Mouse (Mus musculus) myocyte (in vitro differentiated cells): ENCODE measurements around the gene Lta. TPM values are rescaled to one million over a fixed set of nuclear protein-coding genes. Genes with fewer than 3 reads are reported as not detected.

Experiments used
- H3K27me3 ChIP-seq: one replicate; pipeline ENCODE4 v1.6.1; 2011; ENCODE audit not compliant: control insufficient read depth, insufficient read depth, insufficient read length
- H3K36me3 ChIP-seq: one replicate; pipeline ENCODE4 v1.6.1; 2011; ENCODE audit not compliant: control insufficient read depth, insufficient read depth
- H3K4me2 ChIP-seq: one replicate; pipeline ENCODE4 v1.6.1; 2011; ENCODE audit warnings: low read depth, control low read depth
- H3K4me3 ChIP-seq: one replicate; pipeline ENCODE4 v1.5.1; 2011; ENCODE audit warnings: mild to moderate bottlenecking, control low read depth, moderate library complexity
- H3K79me2 ChIP-seq: one replicate; pipeline ENCODE4 v1.6.1; 2011; ENCODE audit not compliant: control insufficient read depth, insufficient read depth
- H3ac ChIP-seq: one replicate; pipeline ENCODE4 v1.6.1; 2011; ENCODE audit not compliant: control insufficient read depth, insufficient read length
- CEBPB ChIP-seq: IDR thresholded peaks from 2 replicates; pipeline ENCODE4 v1.6.1; 2011; ENCODE audit warnings: mild to moderate bottlenecking, moderate library complexity; ENCODE audit not compliant: poor library complexity, insufficient read depth, severe bottlenecking
- E2F4 ChIP-seq: IDR thresholded peaks from one replicate; pipeline ENCODE4 v1.6.1; 2011; ENCODE audit warnings: mild to moderate bottlenecking, control low read depth, moderate library complexity; ENCODE audit not compliant: insufficient read depth
- MAX ChIP-seq: IDR thresholded peaks from one replicate; pipeline ENCODE4 v1.6.1; 2011; ENCODE audit warnings: low read depth, mild to moderate bottlenecking, control low read depth
- MYOD1 ChIP-seq, 3 experiments: IDR thresholded peaks; one replicate each; pipeline ENCODE4 v1.6.1; 2011; ENCODE audit warnings: control low read depth in 2 of 3, low read depth in 2 of 3, mild to moderate bottlenecking in 2 of 3, moderate library complexity in 1 of 3; ENCODE audit not compliant: insufficient read length in 2 of 3, control insufficient read depth in 1 of 3
- MYOG ChIP-seq, 3 experiments: IDR thresholded peaks; one replicate each; pipeline ENCODE4 v1.6.1; 2011; ENCODE audit warnings: control low read depth in 2 of 3, low read depth in 2 of 3, mild to moderate bottlenecking in 2 of 3; ENCODE audit not compliant: insufficient read length in 2 of 3, control insufficient read depth in 1 of 3, insufficient read depth in 1 of 3
- POLR2A ChIP-seq: IDR thresholded peaks from one replicate; pipeline ENCODE4 v1.6.1; 2011; ENCODE audit warnings: low read depth, mild to moderate bottlenecking, control low read depth, moderate library complexity; ENCODE audit not compliant: insufficient read length
- POLR2AphosphoS2 ChIP-seq: IDR thresholded peaks from one replicate; pipeline ENCODE4 v1.6.1; 2011; ENCODE audit warnings: low read depth, control low read depth; ENCODE audit not compliant: insufficient read length
- REST ChIP-seq: IDR thresholded peaks from one replicate; pipeline ENCODE4 v1.6.1; 2011; ENCODE audit warnings: mild to moderate bottlenecking, control low read depth, moderate library complexity; ENCODE audit not compliant: insufficient read depth, insufficient read length
- SRF ChIP-seq: IDR thresholded peaks from one replicate; pipeline ENCODE4 v1.6.1; 2011; ENCODE audit warnings: low read depth; ENCODE audit not compliant: control insufficient read depth, insufficient read length
- TCF12 ChIP-seq: IDR thresholded peaks from one replicate; pipeline ENCODE4 v1.6.1; 2011; ENCODE audit warnings: mild to moderate bottlenecking, control low read depth; ENCODE audit not compliant: poor library complexity, insufficient read depth, severe bottlenecking
- TCF3 ChIP-seq: IDR thresholded peaks from one replicate; pipeline ENCODE4 v1.6.1; 2011; ENCODE audit warnings: low read depth, control low read depth; ENCODE audit not compliant: insufficient read length
- USF1 ChIP-seq: IDR thresholded peaks from one replicate; pipeline ENCODE4 v1.6.1; 2011; ENCODE audit warnings: low read depth, mild to moderate bottlenecking, control low read depth, moderate library complexity
- polyA plus RNA-seq: library from polyadenylated mRNA; unstranded; fragments of >200 nt; fragmentation: generic; extraction: Trizol; gene quantifications from one replicate; pipeline ENCODE4 v1.2.1, GENCODE M21; 2012; ENCODE audit warnings: missing spikeins

The Lta gene
- polyA plus RNA-seq, 1 experiment, result 0.26 TPM

DNA sequence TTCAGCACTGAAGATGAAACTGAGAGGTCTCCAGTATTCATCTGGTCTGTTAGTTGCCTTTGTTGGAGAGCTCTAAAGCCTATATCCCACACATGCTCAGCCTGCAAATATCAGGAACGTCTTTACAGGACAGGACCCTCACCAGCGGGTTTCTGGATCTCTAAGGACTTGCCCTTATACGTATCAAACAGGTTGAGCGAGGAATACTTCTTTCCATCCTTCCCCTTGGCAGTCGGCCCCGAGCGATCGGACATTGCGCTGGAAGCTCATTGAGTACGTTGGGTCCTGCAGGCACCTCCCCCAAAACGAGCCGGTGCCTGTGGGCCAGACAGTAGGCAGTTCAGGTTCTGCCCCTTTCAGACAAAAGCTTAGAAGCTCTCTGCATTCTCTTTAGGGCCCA lies 42.4 kb downstream of the Lta start:
- Histone ChIP-seq H3K4me2 (peak overlapping the region; percentile 93), H3K27me3 (no peaks in the 10 kb centered on the region), H3ac (no peak overlapping the region), H3K36me3 (peaks cover 31% of the 10 kb centered on the region), H3K4me3 (peak overlapping the region; percentile 83), H3K79me2 (peaks cover 62% of the 10 kb centered on the region)
- TF ChIP-seq MYOG (IDR thresholded peaks at IDR 0.05; ENCODE audit: control insufficient read depth in 1 of 3, insufficient read depth in 1 of 3, insufficient read length in 2 of 3, low read depth in 2 of 3), result no peak
- TF ChIP-seq E2F4, result no peak
- TF ChIP-seq REST, result no peak
- TF ChIP-seq MAX, result no peak
- no peak for TF ChIP-seq TCF3
- TF ChIP-seq CEBPB, result no peak
- TF ChIP-seq TCF12, result no peak
- no peak for TF ChIP-seq SRF
- TF ChIP-seq USF1, result no peak
- no peak for TF ChIP-seq MYOD1 (IDR thresholded peaks at IDR 0.05; ENCODE audit: control insufficient read depth in 1 of 3, insufficient read length in 2 of 3, low read depth in 2 of 3)
- TF ChIP-seq POLR2AphosphoS2, result no peak
- no peak for TF ChIP-seq POLR2A

DNA sequence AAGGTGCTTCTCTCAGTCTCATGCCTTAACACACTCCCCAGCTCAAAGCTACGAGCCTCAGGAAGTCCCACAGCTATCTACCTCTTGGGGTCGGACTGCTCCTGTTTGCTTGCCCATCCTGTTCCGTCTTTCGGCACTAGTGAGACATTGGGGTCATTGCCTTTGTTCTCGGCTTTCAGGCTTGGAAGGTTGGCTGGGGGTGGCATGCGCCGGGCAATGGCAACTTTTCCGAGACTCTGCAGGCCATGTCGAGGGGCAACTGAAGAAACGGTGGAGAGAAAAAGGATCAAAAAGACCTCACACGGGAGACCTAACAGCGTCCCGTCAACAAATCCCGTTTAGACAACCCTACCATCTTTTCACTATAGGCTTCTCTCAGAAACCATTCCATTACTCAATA lies 43.0 kb downstream of the Lta start:
- no peak for TF ChIP-seq POLR2A
- no peak for TF ChIP-seq TCF3
- no peak for TF ChIP-seq REST
- TF ChIP-seq CEBPB, result no peak
- no peak for TF ChIP-seq MYOG (IDR thresholded peaks at IDR 0.05; ENCODE audit: control insufficient read depth in 1 of 3, insufficient read depth in 1 of 3, insufficient read length in 2 of 3, low read depth in 2 of 3)
- TF ChIP-seq USF1, result no peak
- TF ChIP-seq TCF12, result no peak
- no peak for TF ChIP-seq SRF

DNA sequence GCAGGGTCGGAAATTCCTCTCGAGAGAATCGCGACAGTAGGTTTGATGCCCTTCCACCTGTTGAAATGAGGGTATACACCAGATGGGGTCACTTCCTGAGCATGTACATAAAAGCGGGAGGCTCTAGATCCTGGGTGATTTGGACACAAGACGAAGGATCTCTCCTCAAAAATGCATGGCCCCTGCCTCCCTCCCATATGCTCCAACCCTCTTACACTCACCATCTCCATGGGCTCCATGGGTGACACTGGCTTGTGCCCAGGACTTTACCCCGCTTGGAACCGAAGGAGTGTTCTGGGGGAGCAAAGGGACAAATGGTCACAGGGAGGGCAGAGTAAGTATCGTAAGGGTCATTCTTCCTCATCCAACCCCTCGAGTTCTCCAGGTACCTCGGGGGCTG lies 43.7 kb downstream of the Lta start:
- H3ac ChIP-seq, result no peak overlapping the region
- peaks cover 67% of the 10 kb centered on the region for H3K79me2 ChIP-seq
- H3K27me3 ChIP-seq, result no peaks in the 10 kb centered on the region
- H3K4me3 ChIP-seq, result peak overlapping the region; percentile 83
- no peak overlapping the region for H3K4me2 ChIP-seq
- TF ChIP-seq MAX (no peak), USF1 (no peak), MYOG (IDR thresholded peaks at IDR 0.05; ENCODE audit: control insufficient read depth in 1 of 3, insufficient read depth in 1 of 3, insufficient read length in 2 of 3, low read depth in 2 of 3) (no peak), POLR2AphosphoS2 (no peak), MYOD1 (IDR thresholded peaks at IDR 0.05; ENCODE audit: control insufficient read depth in 1 of 3, insufficient read length in 2 of 3, low read depth in 2 of 3) (no peak), E2F4 (no peak), TCF3 (no peak), CEBPB (no peak), TCF12 (no peak), REST (no peak), SRF (no peak), POLR2A (no peak)
- H3K36me3 ChIP-seq, result peaks cover 39% of the 10 kb centered on the region

More for the DNA sequence above, 43.0 kb downstream of the Lta start:
- Histone ChIP-seq H3K79me2 (peaks cover 68% of the 10 kb centered on the region), H3K36me3 (peaks cover 37% of the 10 kb centered on the region), H3ac (no peak overlapping the region), H3K27me3 (no peaks in the 10 kb centered on the region), H3K4me2 (peak overlapping the region; percentile 93), H3K4me3 (peak overlapping the region; percentile 83)

GRCm38 (mm10) chr17:35159638-35160037 lies 45.5 kb downstream of the Lta start:
- H3K79me2 ChIP-seq, result peaks cover 62% of the 10 kb centered on the region
- H3K27me3 ChIP-seq, result no peaks in the 10 kb centered on the region
- no peak overlapping the region for H3K4me3 ChIP-seq
- H3K36me3 ChIP-seq, result peaks cover 44% of the 10 kb centered on the region
- no peak overlapping the region for H3ac ChIP-seq
- H3K4me2 ChIP-seq, result no peak overlapping the region
- TF ChIP-seq MYOG (IDR thresholded peaks at IDR 0.05; ENCODE audit: control insufficient read depth in 1 of 3, insufficient read depth in 1 of 3, insufficient read length in 2 of 3, low read depth in 2 of 3), result no peak
- peak; percentile 10 for TF ChIP-seq POLR2AphosphoS2

GRCm38 (mm10) chr17:35158850-35159593 lies 46.1 kb downstream of the Lta start:
- Histone ChIP-seq H3ac (no peak overlapping the region), H3K4me3 (no peak overlapping the region), H3K4me2 (no peak overlapping the region), H3K27me3 (no peaks in the 10 kb centered on the region), H3K79me2 (peaks cover 59% of the 10 kb centered on the region), H3K36me3 (peaks cover 46% of the 10 kb centered on the region)
- no peak for TF ChIP-seq SRF
- no peak for TF ChIP-seq MYOD1 (IDR thresholded peaks at IDR 0.05; ENCODE audit: control insufficient read depth in 1 of 3, insufficient read length in 2 of 3, low read depth in 2 of 3)
- peak; percentile 40 for TF ChIP-seq POLR2AphosphoS2
- peak; percentile 14 for TF ChIP-seq POLR2A
- no peak for TF ChIP-seq MAX
- no peak for TF ChIP-seq TCF12
- no peak for TF ChIP-seq USF1
